Comparison of ENCODE assay signal across 8 mouse cellular contexts in genomic region chr9:78378113-78378785, GRCm38 (mm10). TPM values are rescaled to one million over a fixed set of nuclear protein-coding genes. Genes with fewer than 3 reads are reported as not detected.
DNase-seq lines count a peak whose midpoint lies in the region; ATAC-seq and TF ChIP-seq lines count a peak whose summit lies in the region.

Gene Ooep, minus strand, starts transcription at chr9:78378725.

- peak within 1 kb of the TSS; percentile 23 for H3K4me3 ChIP-seq in lung, embryonic 14.5 days (ENCODE audit: low read depth, low read length)
- peak within 1 kb of the TSS; percentile 28; the same call in 1 of the 2 replicates for H3K4me3 ChIP-seq in liver, embryonic 11.5 days (ENCODE audit: low read depth, low read length)
- peak within 1 kb of the TSS; percentile 29 for H3K4me3 ChIP-seq in neural tube, embryonic 12.5 days

- peaks cover 3% of the 10 kb centered on the region; the same call in 1 of the 2 replicates for H3K4me1 ChIP-seq in lung, embryonic 14.5 days (ENCODE audit: insufficient read depth)
- no peaks in the 10 kb centered on the region for H3K4me1 ChIP-seq in liver, embryonic 11.5 days (replicated peaks; ENCODE audit: control insufficient read depth, insufficient read depth, low read length)
- H3K4me1 ChIP-seq in neural tube, embryonic 12.5 days: peaks cover 10% of the 10 kb centered on the region; the same call in 1 of the 2 replicates

- peak; percentile 80 for ATAC-seq in lung, embryonic 14.5 days (ENCODE audit: insufficient read depth)
- ATAC-seq in liver, embryonic 11.5 days (replicated peaks; ENCODE audit: low FRiP score): no peak
- ATAC-seq in neural tube, embryonic 12.5 days (ENCODE audit: low FRiP score, low read depth): peak; percentile 92

- H3K9me3 ChIP-seq in lung, embryonic 14.5 days (ENCODE audit: low read depth, low read length): no peaks in the 10 kb centered on the region
- no peaks in the 10 kb centered on the region for H3K9me3 ChIP-seq in liver, embryonic 11.5 days (ENCODE audit: control insufficient read depth, low read length)
- no peaks in the 10 kb centered on the region for H3K9me3 ChIP-seq in neural tube, embryonic 12.5 days

- DNase-seq in cerebellum, postnatal 10 days: peak; percentile 80 to 86
- DNase-seq in cerebellum, adult 18-20 months: no peak
- DNase-seq in lung, embryonic 14.5 days: peak; percentile 72
- DNase-seq in lung, postnatal 14 days: no peak
- DNase-seq in heart, postnatal 4 days: peak; percentile 21
- DNase-seq in liver, embryonic 11.5 days (ENCODE audit: low spot score): no peak
- DNase-seq in spleen, postnatal 14 days (ENCODE audit: low spot score in 2 of 2): no peak

- H3K36me3 ChIP-seq in lung, embryonic 14.5 days (ENCODE audit: insufficient read depth): no peaks in the 10 kb centered on the region
- no peaks in the 10 kb centered on the region for H3K36me3 ChIP-seq in liver, embryonic 11.5 days (ENCODE audit: control insufficient read depth, insufficient read depth, low read length)
- H3K36me3 ChIP-seq in neural tube, embryonic 12.5 days: no peaks in the 10 kb centered on the region

- TF ChIP-seq CTCF in lung, embryonic 14.5 days (IDR thresholded peaks at IDR 0.05; ENCODE audit: low read depth): 0 out of 2 replicates have a peak, but pooled peaks have one; percentile 3

- peak within 1 kb of the TSS; percentile 61 for H3K4me2 ChIP-seq in lung, embryonic 14.5 days
- H3K4me2 ChIP-seq in liver, embryonic 11.5 days: peak within 1 kb of the TSS; percentile 62
- H3K4me2 ChIP-seq in neural tube, embryonic 12.5 days (replicated peaks): peak within 1 kb of the TSS; percentile 70

- peak within 1 kb of the TSS; percentile 9; the same call in 1 of the 2 replicates for H3K9ac ChIP-seq in lung, embryonic 14.5 days
- H3K9ac ChIP-seq in liver, embryonic 11.5 days (ENCODE audit: low read depth, low read length): no peak within 1 kb of the TSS
- H3K9ac ChIP-seq in neural tube, embryonic 12.5 days: peak within 1 kb of the TSS; percentile 44; the same call in 1 of the 2 replicates

- peaks cover 8% of the 10 kb centered on the region for H3K27me3 ChIP-seq in lung, embryonic 14.5 days (ENCODE audit: insufficient read depth, low read length)
- peaks cover 20% of the 10 kb centered on the region for H3K27me3 ChIP-seq in liver, embryonic 11.5 days (replicated peaks; ENCODE audit: control insufficient read depth, insufficient read depth, low read length)
- 0 out of 2 replicates have a peak, but pooled peaks cover 6% of the 10 kb centered on the region for H3K27me3 ChIP-seq in neural tube, embryonic 12.5 days (replicated peaks)

- H3K27ac ChIP-seq in lung, embryonic 14.5 days (ENCODE audit: low read depth): no peak within 1 kb of the TSS
- no peak within 1 kb of the TSS for H3K27ac ChIP-seq in liver, embryonic 11.5 days (ENCODE audit: low read depth, low read length)
- no peak within 1 kb of the TSS for H3K27ac ChIP-seq in neural tube, embryonic 12.5 days

- WGBS in lung, embryonic 14.5 days: 7% methylated on average over 20 of the region's 23 CpGs
- WGBS in liver, embryonic 11.5 days: 8% methylated on average over 22 of the region's 23 CpGs
- 7% methylated on average over 22 of the region's 23 CpGs for WGBS in neural tube, embryonic 12.5 days

RNA-seq across cellular contexts. Expression of gene Ooep, which starts in this region (rescaled TPM):
- 1.7 and 2.9 TPM in 2 replicates for polyA plus RNA-seq in lung, embryonic 14.5 days (2014; fragmentation: Nextera tagmentation; extraction: Ambion mirVana)
- not detected for total RNA-seq in heart, postnatal 4 days (2021)
- polyA plus RNA-seq in liver, embryonic 11.5 days (2014; fragmentation: Nextera tagmentation; extraction: Ambion mirVana): 0.12 and 0.16 TPM in 2 replicates
- 2.1 and 2.3 TPM in 2 replicates for polyA plus RNA-seq in neural tube, embryonic 12.5 days (2016; fragmentation: Nextera tagmentation; extraction: Ambion mirVana)

Comparison
In these comparisons a context has a peak if more than half of its experiments do, and no peak if none do; other contexts are left out.
1. DNase-seq: peak in cerebellum, postnatal 10 days (2 of 2) and lung, embryonic 14.5 days (single experiment); none in cerebellum, adult 18-20 months (0 of 2), lung, postnatal 14 days (single experiment), liver, embryonic 11.5 days (single experiment) and spleen, postnatal 14 days (0 of 2).
2. Peak in DNase-seq in heart, postnatal 4 days; RNA of the gene not detected or under 1 TPM.
3. Peak in every context shown above with its lines, with median percentiles within 50 percentile points of each other: H3K4me2 ChIP-seq and H3K4me3 ChIP-seq.